Mouse (Mus musculus): ENCODE results near the gene Fam43a.

Fam43a gene

GRCm38 (mm10) chr16:30599491-30600268 lies at the start of gene Fam43a:
Fam43a (plus strand) TSS chr16:30599723.
- peak; percentile 82 to 87 for DNase-seq (ENCODE audit: low spot score in 2 of 2)

DNA sequence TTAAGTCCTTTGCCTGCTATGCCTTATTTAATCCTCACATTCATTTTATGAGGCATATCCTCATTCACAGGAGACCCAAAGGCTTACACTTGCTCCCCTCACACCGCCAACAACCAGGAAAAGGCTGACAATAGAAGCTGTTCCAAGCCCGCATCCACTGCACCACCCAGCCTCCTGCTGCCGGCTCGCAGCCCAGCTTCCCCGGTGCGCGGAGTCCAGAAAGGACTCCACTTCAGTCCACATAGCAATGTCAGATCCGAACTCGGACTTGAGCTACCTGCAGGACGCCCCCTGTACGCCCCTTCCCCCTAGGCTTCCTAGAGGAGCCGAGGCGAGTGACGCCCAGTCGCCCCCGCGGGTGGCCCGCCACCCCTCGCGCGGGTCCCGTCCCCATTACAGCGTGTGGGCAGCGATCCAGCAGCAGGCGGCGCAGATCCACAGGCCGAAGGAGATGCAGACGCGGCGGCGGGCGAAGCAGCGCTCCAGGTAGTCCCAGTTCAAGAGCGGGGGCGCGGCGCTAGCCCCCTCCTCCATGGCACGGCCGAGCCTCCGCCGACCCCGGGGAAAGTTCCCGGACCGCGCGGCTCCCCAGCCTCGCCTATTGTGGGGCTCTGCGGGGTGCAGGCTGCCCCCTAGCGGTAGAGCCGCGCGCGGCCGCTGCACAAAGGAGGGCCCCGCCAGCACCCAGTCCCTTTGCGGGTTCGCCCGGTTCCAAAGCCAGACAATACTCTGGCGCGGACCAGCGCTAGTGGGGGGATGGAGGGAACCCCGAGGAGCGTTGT lies 49.4 kb upstream of the Fam43a start:
- peak; percentile 85 to 86 for DNase-seq (ENCODE audit: low spot score in 2 of 2)

- DNase-seq (ENCODE audit: low spot score in 2 of 2): no peak
These were observed 48.8 kb upstream of the Fam43a start, which contains the start of gene Tmem44 for GRCm38 (mm10) chr16:30550748-30551192. Tmem44 (minus strand) TSS chr16:30550842.

DNA sequence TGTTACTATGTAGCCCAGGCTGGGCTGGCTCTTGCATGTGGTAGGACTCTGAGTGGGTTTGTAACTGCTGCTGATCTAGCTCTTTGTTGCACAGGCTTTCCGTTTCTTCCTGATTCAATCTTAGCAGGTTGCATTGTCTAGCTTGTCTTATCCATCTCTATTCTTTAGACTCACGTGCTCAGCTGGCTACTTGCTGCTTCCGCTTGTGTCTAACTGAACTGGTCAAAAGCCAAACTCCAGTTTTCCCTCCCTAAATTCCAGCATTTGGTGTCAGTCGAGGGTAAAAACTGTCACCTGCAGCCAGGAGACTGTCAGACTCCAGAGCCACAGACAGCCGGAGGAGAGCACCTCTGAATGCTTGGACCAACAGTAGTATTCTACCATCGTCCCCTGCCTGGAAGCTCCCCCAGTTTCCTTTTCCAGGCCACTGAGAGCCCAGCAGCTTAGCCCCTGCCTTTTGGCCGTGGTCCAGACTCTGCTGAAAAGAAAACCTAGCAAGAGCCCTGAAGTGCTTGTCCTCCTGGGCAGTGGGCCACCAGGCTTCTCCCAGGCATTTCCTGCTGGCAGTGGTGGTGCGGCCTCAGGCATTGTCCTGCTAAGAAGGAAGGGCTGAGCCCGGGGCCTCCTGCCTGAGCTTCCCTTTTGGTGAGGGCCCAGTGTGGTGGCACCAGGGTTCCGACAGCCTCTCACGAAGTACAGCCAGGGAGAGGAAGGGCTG lies 46.7 kb upstream of the Fam43a start:
- DNase-seq (ENCODE audit: low spot score in 2 of 2): peak; percentile 94

DNA sequence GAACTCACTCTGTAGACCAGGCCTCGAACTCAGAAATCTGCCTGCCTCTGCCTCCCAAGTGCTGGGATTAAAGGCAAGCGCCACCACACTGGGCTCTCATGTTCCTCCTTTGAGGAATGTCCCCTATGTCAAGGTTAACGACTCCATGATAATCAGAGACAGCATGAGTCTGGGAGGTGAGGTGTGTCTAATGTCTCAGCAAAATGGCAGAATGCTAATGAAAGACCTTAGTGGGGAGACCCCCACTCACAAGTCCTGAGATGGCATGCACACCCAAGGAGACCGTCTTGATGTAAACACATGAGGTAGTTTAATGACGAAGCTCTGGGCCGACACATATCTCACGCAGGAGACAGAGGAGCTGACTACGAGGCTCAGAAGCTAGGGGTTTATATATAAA lies 45.4 kb upstream of the Fam43a start:
- DNase-seq (ENCODE audit: low spot score in 2 of 2): no peak

- no peak for DNase-seq (ENCODE audit: low spot score in 2 of 2)
These were observed 40.1 kb upstream of the Fam43a start for GRCm38 (mm10) chr16:30559312-30559992.

GRCm38 (mm10) chr16:30560601-30561000 lies 38.9 kb upstream of the Fam43a start:
- DNase-seq (ENCODE audit: low spot score in 2 of 2): no peak

DNA sequence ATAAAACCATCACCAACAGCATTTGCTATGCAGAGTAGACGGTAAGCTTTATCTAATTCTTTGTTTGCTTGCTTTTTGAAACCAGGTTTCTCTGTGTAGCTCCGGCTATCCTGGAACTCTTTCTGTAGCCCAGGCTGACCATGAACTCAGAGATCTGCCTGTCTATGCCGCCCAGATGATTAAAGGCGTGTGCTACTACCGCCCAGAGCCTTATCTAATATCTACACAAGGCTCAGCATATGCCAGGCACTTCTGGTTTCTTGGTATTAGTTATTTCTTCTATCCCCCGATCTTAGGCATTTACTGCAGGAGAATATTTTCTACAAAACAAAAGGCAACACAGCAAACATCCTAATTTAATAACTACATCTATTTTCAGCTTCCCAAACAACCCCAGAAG lies 33.9 kb upstream of the Fam43a start:
- DNase-seq (ENCODE audit: low spot score in 2 of 2): no peak

GRCm38 (mm10) chr16:30570173-30570572 lies 29.4 kb upstream of the Fam43a start:
- no peak for DNase-seq (ENCODE audit: low spot score in 2 of 2)

DNA sequence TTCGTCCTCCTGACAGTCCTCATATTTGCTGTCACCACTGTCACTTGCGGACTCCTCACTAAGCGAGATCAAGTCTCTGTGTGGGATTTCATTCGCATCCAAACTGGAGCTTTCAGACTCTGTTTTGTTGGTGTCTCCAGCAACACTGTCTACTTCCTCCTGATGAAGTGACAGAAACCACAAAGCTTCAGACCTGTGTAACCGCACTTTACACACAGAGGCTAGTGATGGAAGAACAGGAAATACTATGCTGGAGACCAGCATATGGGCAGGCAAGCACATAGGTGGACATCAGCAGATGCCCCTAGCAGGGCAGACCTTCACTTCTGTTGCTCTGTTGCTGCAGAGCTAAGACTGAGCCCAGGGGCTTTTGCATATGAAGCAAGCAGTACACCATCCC lies 28.1 kb upstream of the Fam43a start:
- no peak for DNase-seq (ENCODE audit: low spot score in 2 of 2)

- DNase-seq (ENCODE audit: low spot score in 2 of 2): no peak
These were observed 27.3 kb upstream of the Fam43a start for GRCm38 (mm10) chr16:30572239-30572638.

GRCm38 (mm10) chr16:30575815-30576214 lies 23.7 kb upstream of the Fam43a start:
- DNase-seq (ENCODE audit: low spot score in 2 of 2): no peak

DNA sequence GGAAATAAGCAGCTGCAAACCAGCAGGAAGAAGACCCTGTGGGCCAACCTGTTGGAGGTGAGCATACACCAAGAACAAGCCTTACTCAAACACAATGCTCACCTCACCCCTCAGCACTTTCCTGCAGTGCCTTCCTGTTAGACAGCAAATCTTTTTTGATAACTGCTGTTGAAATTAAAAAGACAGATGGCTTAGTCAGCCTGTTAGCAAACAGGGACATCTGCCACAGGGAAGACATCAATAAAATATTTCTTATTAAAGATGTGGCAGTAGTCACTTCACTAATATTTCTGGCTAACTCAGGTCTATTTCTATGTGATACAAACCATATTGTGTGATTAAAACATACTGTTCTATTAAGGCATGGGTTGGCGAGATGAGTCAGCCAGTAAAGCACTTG lies 23.1 kb upstream of the Fam43a start:
- no peak for DNase-seq (ENCODE audit: low spot score in 2 of 2)

DNA sequence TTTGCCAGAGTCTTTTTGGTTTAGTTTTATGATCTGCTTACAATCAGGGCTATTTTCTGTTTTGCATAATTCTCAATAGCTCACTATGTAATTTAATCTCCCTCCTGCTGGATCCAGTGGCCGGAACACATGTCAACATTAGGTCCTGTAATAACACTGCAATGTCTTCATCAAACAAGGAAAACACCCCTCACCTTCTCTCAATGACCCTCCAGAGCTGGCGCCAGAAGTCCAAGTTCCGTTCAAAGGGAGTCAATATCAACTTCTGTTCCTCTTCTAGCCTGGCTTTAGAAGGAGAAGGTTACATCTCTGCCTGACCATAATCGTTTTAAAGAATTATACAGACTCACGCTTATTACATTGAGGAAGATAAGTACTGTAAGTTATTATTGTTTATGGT lies 18.8 kb upstream of the Fam43a start:
- no peak for DNase-seq (ENCODE audit: low spot score in 2 of 2)

GRCm38 (mm10) chr16:30586935-30587493 lies 12.5 kb upstream of the Fam43a start:
- no peak for DNase-seq (ENCODE audit: low spot score in 2 of 2)

DNA sequence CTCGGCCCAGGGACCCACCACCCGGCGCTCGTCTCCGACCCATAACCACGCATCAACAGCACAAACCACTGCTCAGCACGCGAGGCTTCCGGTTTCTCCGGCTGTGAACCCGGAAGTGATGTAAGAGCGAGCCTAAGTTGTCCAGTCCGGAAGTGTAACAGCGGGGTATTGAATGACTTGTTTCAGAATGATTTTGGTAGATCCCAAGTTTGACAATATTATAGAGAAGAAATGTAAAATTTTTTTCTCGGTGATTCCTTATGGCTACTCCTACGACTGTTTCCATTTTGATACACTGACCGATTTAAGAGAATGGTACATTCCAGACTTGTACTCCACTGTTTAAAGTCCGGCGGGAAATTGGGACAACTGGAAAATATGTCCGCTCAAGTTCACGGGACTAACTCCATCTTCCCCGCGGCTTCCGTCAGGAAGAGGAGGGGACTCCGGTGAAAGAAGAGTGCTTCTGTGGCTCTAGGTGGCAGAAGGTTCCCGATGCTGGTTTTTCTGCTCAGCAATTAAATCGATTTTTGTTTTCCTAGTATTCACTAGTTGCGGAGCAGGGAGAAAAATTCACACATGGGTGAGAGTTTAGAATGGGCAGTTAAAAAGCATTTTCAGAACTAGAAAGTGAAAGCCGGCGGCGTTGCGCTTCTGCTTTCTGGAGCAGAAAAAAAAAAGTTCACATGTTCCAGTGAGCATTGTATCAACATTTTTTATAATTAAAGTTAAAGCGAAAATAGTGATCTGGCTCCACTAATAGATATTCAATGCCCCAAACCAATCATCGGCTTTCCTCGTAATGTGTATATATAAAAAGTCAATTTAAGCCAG lies 11.8 kb upstream of the Fam43a start, which contains the start of gene Lsg1:
Lsg1 (minus strand) TSS at position 99 of the 834 bp plus-strand sequence.
- peak; percentile 93 to 94 for DNase-seq (ENCODE audit: low spot score in 2 of 2)

DNA sequence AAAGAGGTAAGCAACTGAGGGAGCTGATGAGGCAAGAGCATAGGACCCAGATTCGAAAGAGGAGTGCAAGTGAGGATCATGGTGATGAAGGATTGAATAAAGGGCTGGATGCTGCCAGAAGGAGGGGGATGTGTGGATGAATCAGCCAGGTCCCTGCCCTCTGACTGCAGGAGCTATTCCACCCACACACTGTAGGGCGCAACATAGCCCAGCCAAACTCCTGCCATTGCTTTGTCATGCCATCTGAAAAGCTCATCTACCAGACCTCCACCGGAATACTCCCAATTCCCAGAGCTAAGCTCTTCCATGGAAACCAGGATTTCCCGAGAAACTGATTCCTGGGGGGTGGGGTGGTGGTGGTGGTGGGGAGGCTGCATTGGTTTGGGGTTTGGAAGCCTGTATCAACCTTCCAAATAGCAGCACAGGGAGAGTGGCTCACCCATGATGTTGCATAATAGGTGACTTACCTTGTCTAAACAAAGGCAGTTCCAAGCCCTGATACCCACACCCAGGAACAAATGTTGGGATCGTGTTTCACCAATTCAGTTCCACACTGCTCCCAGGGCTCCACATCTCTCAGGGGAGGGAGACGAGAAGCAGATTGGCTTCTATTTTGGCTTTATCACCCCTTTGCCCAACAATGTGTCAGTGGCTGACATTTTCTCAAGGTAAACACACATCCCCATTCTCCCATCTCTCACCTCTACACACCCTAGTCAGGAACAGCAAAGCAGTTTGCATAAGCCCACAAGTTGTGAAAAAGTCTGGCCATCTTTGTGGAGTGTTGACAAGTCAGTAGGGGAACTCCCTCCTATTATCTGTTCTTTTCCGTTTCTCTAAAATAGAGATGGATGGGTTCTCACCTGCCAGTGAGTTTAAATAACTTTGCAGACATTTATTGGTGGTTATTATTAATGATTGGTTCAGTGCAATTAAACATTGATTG lies 9.0 kb upstream of the Fam43a start:
- no peak for DNase-seq (ENCODE audit: low spot score in 2 of 2)

DNA sequence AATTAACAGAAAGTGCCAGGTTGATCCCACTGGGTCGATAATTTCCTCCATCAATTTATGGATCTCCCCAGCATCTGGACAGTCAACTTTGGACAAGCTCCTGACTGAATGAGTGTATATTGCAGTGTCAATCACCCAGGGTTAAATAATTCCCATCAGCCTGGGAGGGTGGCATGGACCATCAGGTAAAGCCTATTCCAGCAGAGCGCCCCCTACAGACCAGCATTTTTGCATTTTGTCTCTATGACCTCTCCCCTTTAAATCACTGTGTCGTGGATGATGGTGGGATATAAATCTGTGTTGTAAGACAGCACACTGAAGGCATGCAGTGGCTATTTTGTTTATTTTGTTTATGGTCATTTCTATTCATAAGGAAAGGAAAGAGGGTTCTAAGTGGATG lies 7.5 kb upstream of the Fam43a start:
- DNase-seq (ENCODE audit: low spot score in 2 of 2): no peak

DNA sequence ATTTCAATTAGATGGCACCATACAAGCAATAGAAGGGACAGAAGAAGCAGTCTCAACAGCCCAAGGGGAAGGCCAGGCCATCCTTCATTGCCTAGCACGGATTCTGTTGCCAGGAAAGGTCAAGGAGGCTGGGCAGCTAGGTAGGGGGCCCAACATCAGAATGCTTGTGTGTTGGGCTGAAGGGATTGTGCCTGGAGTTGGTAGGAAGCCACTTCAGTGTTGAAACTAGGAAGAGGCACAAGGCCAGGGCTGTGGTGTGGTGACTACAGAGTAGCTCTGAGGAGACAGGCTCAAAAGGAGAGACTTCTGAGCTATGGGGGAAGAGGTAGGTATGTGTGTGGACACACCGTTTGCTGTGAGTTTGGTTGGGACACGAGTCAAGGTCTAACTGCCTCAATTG lies 4.2 kb upstream of the Fam43a start:
- DNase-seq (ENCODE audit: low spot score in 2 of 2): no peak

All from right cerebral cortex, postnatal 10 days (tissue).